Mouse (Mus musculus): ENCODE measurements at regions not wholly inside any gene's neighbourhood (a gene's known extent, or its start where the extent isn't known, plus 50 kb on each side); places are given as distances from the start of the nearest gene placed in this dataset.

DNA sequence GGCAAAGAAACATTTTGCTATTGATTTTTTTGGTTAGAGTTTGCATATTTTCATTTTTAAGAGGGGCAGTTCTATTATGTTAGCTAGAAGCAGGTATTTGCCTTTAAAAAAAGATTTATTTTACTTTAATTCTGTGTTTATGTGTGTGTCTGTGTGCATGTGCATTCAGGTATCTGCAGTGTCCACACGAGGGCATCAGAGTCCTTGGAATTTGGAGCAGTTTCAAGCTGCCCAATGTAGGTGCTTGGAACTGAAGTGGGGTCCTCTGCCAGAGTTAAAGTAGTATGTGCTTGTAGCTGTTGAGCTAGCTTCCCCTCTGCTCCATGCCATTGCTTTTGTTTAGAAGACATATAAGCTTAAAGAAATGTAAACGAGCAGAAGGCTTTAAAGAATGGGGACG, 89.1 kb downstream of the 9330182O14Rik start:
- DNase-seq (ENCODE audit: low spot score in 2 of 2): no peak

DNA sequence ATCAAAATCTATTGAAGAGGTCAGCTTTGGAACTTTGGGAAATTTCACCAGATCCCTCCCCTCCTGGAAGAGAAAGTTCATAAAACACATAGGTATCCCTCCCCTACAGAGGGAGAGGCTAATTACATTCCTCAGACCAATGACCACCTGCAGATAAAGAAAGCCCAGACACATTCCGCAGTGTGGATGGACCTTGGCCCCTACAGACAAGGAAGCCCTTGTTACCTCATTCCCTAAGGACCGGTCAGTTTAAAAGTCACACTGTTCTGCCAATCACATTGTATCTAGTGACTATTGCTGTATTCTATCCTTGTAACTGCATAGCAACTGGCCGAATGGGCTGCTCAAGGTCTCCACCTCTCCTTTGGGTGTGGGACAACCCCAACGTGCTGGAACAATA, 107.6 kb downstream of the 9330182O14Rik start:
- no peak for DNase-seq (ENCODE audit: low spot score in 2 of 2)

- no peak for DNase-seq (ENCODE audit: low spot score in 2 of 2)
These were observed 114.8 kb downstream of the 9330182O14Rik start for GRCm38 (mm10) chr15:40248966-40249365.

GRCm38 (mm10) chr15:40259433-40259832, 125.3 kb downstream of the 9330182O14Rik start:
- no peak for DNase-seq (ENCODE audit: low spot score in 2 of 2)

DNA sequence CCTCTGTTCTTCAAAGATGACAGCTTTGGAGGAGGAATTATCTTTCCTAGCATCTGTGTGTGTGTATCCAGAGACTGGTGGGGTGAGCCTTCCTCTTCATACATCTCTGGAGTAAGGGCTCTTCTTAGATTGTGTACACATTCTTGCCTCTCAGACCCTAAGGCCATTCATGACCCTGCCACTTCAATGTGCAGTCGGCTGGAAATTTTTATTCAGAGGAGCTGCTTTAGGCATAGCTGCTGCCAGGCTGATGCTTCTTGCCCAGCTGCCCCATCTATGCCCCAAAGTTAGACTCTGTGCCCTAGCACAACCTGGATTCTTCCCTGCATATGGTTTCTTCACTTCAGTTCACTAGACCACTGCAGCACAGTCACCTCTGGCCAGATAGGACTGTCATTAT, 144.9 kb downstream of the 9330182O14Rik start:
- no peak for DNase-seq (ENCODE audit: low spot score in 2 of 2)

DNA sequence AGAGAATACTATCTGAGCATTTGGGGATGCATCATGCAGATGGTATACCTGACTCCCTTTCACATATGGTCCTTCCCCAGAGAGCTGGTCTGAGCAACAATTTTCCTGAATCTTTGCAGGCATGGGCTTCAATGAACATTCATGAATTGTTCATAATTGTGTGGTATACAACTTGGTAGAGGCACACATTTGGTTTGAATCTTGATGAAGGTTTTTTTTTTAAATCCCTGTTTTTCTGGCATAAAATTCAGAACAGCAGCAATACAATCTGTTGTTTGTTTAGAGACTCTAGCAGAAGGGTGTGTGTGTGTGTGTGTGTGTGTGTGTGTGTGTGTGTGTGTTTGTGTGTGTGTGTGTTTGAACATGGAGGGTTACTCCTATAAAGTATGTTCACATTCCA, 146.4 kb downstream of the 9330182O14Rik start:
- peak; percentile 41 to 80 for DNase-seq (ENCODE audit: low spot score in 2 of 2)

DNA sequence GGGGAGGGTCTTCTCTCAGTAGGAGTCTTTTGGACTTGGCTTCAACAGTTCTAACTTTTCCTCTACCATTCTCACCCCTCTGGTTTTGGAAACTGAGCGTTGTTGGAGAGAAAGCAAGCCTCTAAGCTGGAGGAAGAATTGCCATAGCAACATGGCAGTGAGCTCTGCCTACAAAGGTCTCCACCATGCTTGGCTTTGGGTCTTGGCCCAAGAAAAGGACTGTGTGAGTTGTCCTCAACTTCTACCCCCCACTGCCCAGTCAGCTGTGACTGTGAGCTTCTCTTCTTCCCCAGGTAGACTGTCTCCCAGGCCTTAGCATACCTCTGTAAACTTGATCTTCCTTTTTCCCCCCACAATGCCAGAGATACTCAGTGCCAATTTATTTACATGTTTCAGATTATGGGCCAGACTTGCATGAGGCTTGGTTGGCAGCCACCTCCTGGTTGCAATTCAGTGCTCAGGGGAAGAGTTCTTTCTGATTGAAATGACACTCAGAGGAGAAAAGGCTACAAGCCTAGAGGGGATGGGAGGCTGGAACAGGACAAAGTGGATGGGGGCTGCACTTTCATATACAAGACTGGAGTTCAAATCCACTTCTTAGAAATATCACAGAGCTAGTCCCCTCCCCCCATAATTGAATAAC, 147.0 kb downstream of the 9330182O14Rik start:
- peak; percentile 30 to 66 for DNase-seq (ENCODE audit: low spot score in 2 of 2)

- DNase-seq (ENCODE audit: low spot score in 2 of 2): no peak
These were observed 157.4 kb downstream of the 9330182O14Rik start for GRCm38 (mm10) chr15:40291602-40292001.

DNA sequence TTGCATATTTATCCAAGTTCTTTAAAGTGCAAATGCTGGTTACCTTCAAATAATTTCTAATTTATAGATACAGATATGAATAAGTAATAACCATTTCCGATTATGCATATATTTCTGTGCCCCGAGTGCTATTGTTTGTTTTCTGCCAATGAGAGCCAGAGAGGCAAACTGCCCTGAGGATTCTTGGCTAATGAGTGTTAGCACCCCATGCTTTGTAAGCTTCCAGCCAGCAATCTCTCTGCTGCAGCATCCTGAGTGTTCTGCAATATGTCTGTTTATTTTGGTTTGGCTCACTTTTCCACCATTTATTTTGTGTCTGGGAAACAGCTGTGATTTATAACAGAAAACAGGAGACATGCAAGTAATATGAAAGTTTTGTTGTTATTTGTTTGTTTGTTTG, 178.1 kb downstream of the 9330182O14Rik start:
- DNase-seq (ENCODE audit: low spot score in 2 of 2): peak in 1 of 2 experiments; percentile 54

- no peak for DNase-seq (ENCODE audit: low spot score in 2 of 2)
These were observed 205.6 kb downstream of the 9330182O14Rik start for GRCm38 (mm10) chr15:40339746-40340145.

DNA sequence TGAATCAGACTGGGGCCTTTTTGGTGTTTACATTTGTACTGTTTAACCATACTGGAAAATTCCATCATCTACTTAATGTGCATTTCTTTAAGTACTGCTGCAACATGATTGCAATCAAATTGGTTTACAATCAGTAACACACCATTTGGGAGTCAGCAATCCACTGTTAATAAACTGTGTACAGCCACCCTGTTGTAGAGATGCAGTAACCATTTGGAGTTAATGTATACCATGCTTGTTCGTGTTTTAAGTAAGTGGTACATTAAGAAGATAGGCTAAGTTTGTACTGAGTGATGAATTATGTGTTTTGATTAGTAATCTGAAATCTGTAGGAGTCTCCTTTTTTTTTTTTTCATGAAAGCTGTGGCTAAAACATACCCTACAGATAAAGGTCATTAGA, 206.1 kb downstream of the 9330182O14Rik start:
- DNase-seq (ENCODE audit: low spot score in 2 of 2): no peak

- no peak for DNase-seq (ENCODE audit: low spot score in 2 of 2)
These were observed 217.3 kb downstream of the 9330182O14Rik start for GRCm38 (mm10) chr15:40351473-40351872.

- peak in 1 of 2 experiments; percentile 7 for DNase-seq (ENCODE audit: low spot score in 2 of 2)
These were observed 220.8 kb downstream of the 9330182O14Rik start for GRCm38 (mm10) chr15:40354802-40355487.

DNA sequence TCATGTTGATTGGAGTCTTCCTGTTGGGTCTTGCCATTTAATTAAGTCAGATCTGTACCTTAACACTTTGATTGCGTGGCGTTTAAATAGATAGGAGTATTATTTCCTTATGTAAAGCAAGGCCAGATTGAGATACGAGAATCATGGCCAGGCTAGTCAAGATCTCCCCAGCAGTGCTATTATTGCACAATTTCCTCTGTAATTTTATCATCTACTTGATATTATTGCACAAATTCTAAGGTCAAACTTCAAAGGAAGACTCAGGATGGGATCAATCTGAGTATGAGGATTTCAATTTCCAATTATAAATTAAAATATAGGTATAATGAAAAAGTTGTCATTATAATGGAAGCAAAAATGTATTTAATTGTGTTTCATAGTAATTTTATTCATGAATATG, 221.9 kb downstream of the 9330182O14Rik start:
- DNase-seq (ENCODE audit: low spot score in 2 of 2): no peak

DNA sequence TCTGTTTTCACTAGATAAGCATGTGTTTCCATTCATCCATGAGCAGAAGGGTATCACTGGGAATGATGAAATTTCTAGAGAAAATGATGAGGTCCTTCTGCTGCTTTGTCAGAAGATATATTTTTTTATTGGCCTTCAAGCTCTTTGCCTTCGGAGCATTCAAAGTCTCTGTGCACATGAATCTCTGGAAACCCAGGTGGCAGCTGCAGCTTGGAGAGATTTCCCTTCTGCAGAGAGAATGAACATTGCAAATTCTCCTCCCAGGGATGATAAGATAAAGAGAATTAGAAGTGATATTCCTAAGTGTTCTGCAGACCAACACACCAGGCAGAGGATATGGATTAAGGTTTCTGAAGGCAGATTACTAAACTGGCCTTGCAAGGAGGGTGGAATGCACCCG, 224.2 kb downstream of the 9330182O14Rik start:
- DNase-seq (ENCODE audit: low spot score in 2 of 2): no peak

DNA sequence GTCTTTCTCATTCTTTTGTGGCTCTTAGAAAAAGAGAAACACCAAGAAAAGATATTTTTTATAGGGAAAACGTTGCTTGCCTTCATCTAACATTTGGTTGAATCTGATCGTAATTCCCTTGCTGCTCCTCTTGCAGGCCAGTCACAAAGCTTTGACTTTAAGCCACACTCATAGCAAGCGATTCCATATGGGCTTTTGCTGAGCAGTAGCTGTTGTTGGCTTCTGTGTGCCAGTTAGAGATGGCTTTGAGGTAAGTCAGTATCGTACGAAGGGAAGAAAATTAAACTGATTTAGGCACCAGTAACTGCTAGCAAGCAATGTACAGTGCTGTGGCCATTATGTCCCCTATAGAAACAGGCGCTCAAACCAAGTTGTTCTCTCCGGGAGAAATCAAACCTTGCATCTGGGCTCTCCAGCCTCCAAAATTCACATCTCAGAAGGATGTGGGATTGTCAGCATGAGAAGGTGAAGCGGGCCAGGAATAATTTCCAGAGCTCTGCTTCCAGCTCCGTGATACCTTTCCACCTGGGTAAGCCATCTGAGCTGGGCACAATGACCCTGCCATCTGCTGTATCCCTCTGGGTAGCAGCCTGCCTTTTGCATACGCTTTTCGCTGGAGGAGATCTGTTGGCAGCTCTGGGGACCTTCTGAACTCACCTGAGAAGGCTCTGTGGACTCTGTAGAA, 227.8 kb downstream of the 9330182O14Rik start:
- DNase-seq (ENCODE audit: low spot score in 2 of 2): no peak

DNA sequence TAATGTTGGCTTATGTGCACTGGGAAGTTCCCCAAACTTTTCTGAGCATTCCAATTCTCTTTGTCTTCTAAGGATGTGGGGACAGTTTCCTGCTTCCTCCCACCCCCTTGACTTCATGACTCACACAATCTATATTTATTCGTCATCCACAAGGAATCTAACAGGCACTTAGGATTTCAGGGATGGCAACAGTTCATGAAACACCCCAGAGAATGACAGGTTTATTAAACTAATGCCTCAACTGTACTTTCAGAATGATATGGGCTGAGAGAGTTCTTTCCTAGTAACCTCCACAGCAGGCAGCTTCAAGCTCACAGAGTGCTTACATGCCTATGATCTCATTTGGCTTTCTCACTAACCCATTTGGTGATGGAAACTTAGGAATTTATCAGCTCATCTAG, 230.1 kb downstream of the 9330182O14Rik start:
- DNase-seq (ENCODE audit: low spot score in 2 of 2): no peak

DNA sequence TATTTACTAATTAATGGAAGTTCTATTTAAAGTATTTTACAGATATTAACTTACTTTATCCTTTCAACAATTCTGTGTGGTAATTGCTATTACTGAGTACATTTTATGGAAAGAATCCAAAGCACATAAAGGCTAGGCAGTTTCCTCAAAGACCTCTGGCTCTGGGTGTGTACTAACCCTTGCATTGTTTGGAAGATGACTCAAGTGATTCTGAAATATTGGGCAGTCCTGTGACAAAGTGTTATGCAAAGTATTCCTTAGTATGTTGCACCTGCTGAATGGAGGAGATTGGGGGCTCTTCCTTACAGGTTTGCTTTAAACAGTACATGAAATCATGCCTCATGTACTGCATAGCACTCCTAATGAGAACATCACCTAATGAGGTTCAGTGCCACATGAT, 231.4 kb downstream of the 9330182O14Rik start:
- DNase-seq (ENCODE audit: low spot score in 2 of 2): no peak

DNA sequence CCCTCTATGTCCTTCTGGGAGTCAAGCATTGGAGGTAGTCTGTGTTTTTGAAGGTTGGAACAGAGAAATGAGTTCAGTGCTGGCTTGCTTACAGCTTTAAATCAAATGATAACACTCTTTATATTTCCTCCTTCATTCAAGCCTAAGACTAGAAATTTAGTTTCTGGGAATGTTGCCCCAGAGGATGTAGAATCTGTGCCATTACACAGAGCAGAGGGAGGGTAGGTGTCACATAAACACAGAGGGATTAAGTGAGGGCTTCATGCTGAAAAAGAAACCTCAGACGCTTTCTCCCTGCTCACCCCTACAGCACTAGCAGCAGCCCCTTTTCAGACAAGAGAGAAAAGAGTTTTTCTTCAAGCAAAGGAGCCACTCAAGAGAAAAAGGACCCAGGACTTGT, 232.9 kb downstream of the 9330182O14Rik start:
- DNase-seq (ENCODE audit: low spot score in 2 of 2): no peak

DNA sequence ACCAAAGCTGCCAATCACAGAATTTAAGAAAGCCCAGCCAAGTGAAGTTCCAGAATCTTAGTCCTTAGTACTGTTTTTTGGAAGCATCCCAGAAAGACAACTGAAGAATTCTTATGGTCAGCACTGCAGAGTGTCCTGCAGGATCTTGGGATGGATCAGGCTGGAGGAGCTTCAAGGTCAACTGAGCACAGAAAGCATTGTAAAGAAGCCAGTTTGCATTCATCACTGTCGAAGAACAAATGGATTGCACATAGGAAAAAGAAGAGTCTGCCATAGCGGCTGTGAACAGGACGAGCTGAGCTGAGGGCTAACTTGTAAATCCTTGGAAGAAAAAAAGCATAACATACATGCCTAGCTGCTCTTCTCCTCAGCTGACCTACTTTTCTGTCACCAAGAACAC, 234.6 kb downstream of the 9330182O14Rik start:
- DNase-seq (ENCODE audit: low spot score in 2 of 2): no peak

GRCm38 (mm10) chr15:40371486-40371885, 237.3 kb downstream of the 9330182O14Rik start:
- DNase-seq (ENCODE audit: low spot score in 2 of 2): no peak

- DNase-seq (ENCODE audit: low spot score in 2 of 2): no peak
These were observed 252.4 kb downstream of the 9330182O14Rik start for GRCm38 (mm10) chr15:40386526-40386925.

Measured in layer of hippocampus, postnatal 14 days (tissue).